Mouse (Mus musculus): Measurements from ENCODE around the gene Tns1. TPM values are rescaled to one million over a fixed set of nuclear protein-coding genes. Genes with fewer than 3 reads are reported as not detected.

Gene Tns1
- total RNA-seq, 2 experiments from 2014 or later: 636 to 666 TPM

DNA sequence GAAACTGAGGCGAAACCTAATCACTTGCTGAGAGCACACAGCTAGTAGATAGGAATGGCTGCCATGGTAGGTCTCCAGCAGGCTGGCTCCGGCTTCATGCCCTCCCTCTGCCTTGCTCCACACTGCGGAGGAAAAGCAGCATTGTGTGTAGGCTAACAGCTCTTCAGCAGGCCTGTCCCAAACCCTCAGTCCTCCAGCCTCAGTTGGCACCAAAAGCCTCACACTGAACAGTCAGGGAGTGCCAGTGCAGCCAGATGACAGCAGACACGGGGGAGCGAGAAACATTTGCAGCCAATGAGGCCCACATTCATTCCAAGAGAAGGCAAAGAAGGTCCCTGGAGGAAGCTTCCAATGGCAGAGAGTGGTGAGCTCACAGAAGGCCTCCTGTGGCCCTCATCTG, 91.3 kb downstream of the Tns1 start:
- DNase-seq: no peak

DNA sequence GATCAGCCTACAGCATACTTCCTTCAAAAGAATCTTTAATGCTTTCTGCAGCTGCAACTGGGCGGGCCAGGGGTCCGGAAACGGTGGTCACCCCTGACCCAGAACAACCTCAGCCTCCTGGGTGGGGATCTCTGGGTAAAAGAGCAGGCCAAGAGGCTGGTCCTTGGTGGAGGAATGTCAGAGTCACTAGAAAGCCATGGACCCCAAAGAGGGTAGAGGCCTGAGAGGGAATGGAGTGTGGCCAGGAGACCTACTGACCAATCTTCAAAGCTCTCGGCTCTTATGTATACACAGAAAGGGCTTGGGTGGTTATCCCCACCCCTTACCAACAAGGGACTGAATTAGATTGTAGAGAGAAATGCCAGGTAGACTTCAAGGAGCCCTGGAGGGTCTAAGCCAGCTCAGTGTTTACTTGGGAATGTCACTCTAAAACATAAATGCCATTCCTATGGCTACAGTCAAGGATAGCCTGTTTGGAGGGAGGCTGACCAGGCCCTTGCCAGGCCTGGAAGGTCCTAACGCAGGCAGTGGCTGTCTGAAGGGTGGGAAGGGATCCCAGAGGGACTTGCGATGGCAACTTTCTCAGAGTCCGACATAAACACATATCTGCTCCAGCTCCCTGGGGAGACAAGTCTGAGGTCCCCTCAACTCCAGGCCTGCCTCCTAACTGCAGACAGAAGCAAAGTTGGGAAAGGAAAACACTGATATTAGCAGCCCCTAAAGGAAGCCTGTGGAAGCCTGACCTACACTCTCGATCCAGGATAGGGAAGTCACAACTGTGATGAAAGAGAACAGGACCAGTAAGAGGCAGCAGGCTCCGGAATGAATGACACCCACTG, 92.3 kb downstream of the Tns1 start:
- peak; percentile 76 to 90 for DNase-seq

DNA sequence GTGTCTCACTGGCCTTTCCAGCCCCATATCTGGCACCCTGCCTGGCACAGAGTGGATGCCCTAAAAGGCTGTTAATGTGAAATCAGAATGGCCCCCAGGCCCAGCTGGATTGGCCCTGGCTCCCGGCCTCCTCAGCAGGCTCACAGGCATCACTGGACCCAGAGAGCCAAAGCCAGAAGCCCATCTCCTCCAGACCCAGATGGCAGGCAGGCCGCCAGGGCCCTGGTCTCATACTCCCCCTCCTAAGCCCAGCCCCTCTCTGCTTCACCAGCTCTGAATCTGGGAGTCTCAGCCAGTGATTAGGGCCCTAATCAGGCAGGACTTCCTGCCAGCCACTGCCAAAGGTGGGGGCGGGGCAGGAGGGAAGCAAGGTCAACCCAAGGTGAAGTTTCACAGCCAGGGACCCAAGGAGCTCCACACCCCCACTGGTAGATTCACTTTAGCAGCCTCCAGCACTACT, 93.3 kb downstream of the Tns1 start:
- peak; percentile 86 to 92 for DNase-seq

DNA sequence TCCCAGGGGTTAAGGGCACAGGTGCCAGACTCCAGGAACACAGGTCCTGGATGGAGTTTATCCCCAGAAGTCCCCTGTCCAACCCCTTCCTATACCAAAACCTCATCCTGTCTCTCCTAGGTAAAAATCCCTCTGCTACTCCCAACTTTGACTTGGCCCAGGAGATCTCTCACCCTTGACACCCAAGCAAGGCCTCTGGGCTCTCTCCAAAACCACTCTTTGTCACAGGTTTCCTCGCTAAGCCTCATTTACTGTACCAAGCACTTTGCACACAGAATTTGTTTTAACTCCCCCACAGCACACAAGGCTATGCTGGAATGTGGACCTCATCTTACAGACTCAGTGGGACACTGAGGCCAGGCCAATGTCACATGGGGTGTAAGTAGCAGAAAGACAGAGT, 94.0 kb downstream of the Tns1 start:
- DNase-seq: no peak

DNA sequence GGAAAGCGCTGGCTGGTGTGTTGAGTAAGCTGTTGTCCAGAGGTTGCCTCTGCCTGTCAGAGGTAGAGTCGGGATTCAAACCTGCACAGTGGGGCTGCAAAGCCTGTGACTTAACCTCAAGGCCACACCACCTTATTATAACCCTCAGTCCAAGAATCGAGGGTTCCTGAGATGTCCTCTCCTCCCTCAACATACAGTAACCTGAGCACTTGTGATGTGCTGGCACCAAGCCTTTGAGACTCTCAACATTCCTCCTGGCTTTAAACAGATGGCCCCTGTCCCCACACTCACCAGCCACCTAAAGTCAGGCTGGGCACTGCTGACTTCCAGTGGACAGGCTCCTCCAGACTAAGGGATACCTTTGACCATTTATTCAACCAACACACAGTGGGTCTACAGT, 94.6 kb downstream of the Tns1 start:
- no peak for DNase-seq

DNA sequence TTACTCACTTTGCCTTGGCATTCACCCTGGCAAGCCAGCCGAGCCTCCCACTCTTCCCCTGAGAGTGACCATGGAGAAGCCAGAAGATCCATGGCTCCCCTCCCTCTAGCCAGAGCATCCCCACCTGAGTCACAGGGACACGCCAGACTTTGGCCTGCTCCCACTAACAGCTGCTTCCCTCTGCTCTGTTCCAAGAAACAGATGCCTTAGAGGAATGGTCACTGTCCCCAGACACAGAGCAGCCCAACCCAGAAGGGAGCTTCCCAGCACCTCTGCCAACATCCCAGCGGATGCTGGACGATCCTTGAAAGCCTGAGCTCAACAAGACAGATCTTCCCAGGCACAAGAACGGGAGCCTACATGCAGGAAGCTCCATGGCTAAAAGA, 95.4 kb downstream of the Tns1 start:
- DNase-seq: peak; percentile 72 to 86

DNA sequence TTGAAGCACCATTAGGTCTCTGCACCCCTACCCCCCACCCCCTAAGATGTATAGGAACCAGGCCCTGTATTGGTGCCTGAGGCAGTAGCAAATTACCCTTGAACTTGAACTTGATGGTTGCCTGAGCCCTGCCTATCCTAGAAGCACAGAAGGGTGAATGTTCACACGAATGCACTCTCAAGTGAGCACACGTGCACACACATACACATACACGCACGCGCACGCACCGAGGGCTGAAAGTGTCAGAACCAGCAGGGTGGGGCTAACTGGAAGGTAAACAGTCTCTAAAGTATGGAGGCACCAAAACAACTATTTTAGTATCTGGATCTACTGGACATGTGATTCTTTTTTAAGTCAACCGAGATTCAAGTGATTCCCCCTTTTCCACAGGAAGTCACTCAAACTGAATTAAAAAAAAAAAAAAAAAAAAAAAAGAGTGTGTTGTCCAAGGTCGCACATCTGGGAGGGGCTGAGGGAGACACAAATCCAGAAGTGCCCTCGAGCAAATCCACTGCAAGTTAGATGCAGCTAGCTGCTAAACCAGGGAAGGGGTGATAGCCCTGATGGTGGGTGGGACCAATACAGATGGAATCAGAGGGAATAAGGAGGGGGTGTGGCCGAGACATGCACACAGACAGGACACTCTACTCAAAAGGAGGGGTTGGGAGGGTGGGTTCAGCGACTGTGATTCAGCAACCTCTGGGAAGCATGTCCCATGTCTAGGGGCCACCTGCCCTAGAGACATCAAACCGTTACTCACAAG, 96.0 kb downstream of the Tns1 start:
- DNase-seq: no peak

DNA sequence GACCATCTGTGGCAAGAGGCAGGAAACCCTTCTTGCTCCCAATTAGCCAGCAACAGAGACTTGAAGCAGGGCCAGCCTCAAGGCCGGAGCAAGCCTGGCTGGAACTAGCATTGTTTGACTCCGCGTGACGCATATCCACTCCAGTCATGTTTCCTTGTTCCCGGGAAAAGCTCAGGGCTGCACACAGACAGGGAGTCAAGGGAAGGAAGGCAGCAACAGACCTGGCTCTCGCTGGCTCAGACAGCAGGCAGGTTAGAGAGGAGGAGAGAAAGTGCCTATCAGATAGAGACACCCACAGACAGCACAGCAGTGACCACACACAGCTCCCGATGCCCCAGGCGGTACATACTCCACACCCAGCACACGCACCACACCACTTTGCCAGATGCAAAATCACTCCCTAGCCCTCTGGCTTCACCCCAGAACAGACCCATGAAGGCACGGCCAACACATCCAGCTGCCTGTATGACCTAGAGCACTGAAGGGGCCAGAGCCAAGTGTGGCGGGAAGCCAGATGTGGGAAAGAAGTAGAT, 96.6 kb downstream of the Tns1 start:
- peak; percentile 85 to 95 for DNase-seq

DNA sequence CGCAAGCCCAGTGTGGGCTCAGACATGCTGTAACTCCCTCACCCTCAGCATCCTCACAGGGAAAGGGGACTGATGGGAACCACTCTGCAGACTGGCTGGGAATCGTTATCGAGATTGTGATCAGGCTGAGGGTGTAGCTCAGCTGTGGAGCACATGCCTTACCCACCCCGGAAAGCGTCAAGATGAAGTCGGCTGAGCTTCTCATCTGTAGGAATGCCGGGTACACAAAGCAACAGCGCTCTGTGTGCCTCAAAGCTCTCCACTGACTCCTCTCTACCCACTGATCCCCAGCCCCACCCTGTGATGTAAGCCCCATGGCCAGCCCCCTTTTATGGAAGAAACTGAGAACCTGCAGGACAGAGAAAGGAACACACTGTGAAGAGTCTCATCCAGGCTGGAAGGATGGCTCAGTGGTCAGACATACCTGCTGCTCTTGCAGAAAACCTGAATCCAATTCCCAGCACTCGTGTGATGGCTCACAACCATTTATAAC, 97.5 kb downstream of the Tns1 start:
- peak in 1 of 2 experiments; percentile 53 for DNase-seq

DNA sequence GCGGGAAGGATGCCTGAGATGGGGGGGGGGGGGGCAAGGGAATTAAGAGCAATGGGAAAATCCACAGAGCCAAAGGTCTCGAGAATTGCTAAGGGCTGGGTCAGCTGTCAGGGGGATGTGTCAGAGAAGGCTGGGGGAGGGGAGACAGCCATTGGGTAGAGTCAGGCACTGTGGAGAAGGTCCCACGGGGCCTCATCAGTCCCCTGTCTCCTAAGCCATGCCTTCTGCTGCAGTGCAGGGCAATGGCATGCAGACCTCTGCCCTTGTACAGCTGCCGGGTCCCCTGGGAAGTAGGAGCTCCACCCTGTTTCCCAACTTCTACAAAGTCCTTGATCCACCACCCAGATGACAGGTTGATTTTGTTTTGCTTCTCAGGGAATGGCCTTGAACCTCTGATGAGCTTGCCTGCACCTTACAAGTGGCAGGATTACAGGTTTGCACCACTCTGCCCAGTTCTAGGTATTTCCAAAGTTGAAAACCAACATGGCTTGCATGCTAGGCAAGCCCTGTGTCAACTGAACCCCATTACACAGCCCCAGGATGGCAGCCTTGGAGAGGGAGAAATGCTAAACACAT, 98.5 kb downstream of the Tns1 start:
- no peak for DNase-seq

DNA sequence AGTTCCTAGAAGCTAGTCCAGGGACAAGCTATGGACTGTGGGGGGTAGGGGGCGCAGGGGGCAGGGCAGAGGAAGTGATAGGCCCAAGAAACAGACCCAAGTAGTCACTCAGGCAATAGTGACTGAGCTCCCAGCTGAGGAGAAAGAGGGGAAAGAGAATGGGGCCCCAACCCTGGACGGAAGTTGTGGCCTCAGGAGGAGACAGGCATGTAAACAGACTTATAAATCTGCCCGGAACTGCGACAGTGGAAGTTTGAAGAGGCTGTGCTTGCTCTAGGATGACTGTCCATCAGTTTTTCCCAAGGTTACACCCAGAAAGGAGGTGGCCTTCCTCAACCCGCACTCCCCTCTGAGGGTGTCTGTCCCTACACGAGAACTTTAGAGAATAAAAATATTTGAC, 99.0 kb downstream of the Tns1 start:
- DNase-seq: no peak

DNA sequence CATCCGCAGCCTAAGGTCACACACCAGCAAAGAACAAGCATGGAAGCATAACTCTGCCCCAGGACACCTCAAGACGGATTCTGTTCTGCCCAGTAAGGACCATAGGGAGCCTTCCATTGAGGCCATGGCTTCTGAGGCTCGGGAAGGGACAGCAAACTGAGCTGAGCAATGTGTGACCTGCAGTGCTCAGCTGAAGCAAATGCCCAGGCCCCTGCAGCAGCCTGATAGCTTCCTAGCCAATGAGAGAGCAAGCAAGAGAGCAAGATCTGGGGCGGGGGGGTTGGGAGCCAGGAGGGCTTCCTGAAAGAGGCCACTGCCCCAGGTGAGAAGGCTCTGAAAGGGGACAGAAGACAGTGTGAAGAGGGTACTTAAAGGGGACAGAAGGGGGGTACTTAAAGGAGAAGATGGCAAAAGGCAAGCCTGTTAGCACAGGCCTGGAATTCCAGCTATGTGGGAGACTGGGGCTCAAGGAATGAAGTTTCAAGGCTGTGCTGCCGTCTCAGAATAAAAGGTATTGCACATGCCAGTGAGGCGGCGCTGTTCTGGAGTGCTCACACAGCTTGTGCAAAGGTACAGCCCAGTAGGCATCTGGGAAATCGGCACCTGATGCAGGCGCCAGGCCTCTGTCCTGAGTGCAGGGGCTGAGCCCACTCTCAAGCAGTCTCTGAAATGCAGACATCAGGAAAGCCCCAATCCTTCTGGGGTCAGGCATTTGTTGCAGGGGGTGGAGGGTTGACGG, 99.6 kb downstream of the Tns1 start:
- no peak for DNase-seq

DNA sequence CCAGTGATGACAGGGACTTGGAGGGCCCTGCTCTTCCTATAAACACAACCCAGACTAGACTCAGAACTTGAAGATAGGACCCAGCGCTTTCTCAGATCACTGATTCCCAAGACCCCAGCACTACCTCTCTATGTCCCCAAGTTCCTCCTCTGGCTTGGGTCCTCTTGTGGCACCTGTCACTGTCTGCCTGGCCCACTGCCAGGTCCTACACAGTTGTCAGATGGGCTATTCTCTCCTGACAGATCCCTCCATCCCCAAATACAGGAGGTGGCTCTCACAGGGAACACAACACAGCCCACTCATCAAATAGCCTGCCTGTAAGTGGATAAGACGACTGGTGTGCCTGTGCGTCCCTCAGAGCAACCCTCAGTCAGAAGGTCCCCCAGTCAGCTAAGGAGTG, 101.3 kb downstream of the Tns1 start:
- DNase-seq: peak in 1 of 2 experiments; percentile 44

DNA sequence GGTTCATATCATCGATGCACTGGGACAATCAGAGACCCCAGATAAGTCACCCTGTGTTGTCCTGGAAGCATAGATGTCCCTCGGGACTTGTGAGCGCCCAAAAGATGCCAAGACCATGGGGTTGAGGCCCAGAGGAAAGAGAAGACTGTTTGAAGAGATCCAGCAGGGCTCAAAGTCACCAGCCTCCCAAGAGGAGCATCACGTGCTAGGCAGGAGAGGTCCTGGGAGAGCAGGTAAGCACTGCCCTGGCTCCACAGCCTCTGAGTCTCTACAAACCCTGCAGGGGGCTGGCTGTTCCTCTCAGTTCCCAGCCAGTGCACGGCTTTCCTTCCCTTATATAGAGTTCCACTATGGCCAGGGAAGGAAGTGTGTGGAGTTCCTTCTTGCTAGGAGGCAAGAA, 101.7 kb downstream of the Tns1 start:
- DNase-seq: no peak

DNA sequence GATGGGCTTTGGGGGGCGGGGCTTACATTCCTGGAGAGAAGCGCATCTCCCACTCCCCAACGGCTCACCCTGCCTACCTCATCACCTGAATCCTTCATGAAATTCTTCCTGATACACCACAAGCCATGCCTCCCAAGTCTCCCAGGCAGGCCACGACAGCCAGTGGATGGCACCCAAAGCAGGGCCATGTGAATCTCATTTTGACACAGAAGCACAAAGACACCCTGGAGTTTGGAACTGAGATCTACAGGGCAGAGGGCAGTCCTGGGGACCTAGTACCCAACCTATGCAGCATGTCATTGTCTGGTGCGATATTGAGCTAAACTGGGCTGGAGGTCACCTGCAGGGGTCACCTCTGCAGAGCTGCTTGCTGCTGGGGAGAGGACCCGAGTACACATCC, 104.0 kb downstream of the Tns1 start:
- DNase-seq: peak in 1 of 2 experiments; percentile 9

DNA sequence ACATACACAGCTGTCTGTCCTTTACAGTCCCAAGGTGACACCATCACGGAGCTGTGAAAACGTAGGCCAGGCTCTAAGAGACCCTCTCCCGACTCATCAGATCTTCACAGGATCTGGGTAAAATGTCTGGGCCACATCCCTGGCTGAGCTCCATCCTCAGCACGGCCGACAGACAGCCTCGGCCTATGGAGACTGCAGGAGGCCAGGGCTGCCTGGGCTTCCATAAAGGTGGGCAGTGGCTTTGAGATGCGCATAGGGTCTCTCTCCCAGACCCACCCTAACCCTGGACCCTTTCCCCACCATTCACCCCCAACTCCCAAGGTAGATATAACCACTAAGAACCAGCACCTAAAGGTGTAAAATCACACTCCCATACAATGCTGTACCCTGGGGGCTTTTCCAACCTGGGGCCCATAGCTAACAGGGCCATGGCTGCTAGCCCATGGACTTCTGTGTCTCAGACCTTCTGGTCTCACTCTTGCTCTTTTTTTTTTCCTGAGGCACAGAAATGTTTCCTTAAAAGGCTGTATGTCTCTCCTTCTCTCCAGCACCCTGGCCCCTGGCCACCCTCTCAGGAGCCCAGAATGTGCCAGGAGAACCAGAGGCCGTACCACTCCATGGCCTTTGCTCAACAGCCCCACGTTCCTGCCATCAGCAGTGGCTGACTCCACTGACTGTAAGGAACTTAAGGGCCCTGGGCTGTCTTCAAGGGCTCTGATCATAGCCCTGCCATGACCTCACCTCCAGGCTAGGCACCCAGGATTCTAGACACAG, 106.7 kb downstream of the Tns1 start:
- DNase-seq: peak; percentile 77 to 80

DNA sequence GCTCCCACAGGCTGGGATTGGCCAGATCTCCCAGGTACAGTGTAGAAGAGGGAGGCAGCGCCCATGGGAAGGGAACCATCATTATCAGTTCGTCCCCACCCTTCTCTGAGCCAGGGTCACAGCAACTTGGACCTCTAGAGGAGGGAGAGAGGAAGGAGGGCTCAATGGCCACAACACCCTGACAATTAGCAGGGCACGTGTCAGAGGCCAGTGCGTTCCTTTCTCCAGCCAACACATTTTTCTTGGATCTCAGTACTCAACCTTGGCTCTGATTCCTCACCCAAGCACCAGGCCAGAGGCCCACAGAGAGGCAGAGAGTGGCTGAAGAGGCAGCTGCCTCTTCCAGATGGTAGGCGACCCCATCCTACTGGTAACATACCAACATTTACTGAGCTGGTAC, 107.6 kb downstream of the Tns1 start:
- peak; percentile 79 to 91 for DNase-seq

DNA sequence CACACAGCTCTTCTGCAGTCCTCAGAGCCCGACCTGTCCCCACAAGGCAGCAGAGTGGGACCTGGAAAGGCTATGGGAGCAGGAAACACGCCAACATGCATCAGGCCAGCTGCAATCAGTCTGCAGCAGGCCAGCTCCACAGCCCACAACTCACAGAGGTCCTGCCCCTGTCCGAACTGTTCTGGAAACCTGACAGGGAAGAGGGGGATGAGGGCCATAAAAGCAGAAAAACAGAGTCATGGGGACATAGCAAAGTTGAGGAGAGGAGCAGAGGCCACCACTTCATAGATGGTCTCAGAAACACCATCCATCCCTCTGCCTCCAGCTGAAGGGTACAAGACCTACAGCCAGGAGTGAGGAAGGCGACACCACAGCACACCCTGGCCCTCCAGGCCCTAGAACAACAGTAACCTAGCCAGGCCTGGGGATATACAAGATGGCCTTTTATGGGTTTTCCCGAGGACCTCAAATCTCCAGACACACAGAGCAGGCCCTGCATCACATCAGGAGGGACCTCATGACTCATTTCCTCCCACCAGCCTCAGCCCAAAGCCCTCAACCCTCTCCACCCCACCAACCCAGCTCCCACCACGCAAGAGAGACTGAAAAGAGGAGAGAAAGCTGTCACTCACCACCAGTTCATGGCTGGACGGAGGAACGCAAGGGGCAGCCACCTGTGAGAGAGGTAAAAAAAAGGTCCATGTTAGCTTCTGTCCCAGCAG, 108.6 kb downstream of the Tns1 start:
- DNase-seq: peak; percentile 70 to 76

DNA sequence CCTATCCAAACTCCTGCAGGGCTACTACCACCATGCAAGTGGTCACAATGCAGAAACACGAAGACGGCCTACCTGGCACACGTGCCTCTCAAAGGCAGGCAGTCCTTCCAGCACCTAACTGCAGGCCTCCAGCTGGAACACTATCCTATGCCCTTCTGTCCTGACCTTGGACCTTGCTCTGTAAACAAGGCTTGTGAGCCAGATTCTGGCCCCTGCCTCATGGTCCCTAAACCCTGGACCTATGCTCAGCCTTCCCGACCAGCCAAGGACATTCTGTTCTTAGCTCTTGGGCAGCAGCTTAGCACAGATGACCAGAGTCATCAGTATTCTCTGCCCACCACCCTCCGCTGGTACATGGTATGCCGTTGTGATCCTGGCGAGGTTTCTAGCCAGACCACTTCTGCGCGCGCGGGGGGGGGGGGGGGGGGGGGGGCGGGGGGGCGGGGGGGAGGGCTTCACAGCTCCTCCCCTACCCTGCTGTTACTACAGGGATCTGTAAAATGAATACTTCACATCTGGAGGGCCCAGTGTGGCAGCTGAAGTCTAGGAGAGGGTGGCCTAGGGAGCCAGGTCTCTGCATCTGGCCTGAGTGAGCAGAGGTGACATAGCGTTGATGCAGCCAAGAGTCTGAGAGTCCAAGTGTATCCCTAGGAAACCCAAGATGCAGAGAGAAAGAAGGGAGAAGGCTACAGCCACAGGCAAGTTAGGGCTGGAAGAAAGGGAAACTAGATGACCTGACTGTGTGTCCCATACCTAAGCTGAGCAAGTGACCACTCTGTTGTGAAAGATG, 109.5 kb downstream of the Tns1 start:
- peak; percentile 80 to 91 for DNase-seq

Measured in heart, adult 18-20 months (tissue).